Mouse (Mus musculus) gastrocnemius, postnatal 10 days (tissue): ENCODE measurements around the gene Nfe2l2. TPM values are rescaled to one million over a fixed set of nuclear protein-coding genes. Genes with fewer than 3 reads are reported as not detected.
"Not testable (repeated sequence)": the region's sequence is repeated elsewhere in the genome, so short reads cannot be mapped to it uniquely, and the experiment has no call there.

Source experiments
- DNase-seq: peaks from one replicate; pipeline ENCODE4 v3.0.0; 2021; ENCODE audit warnings: mixed read lengths
- total RNA-seq, 2 experiments: library from RNA; stranded (reverse); gene quantifications; 2 replicates each; pipeline ENCODE4 v1.2.3; 2021

The Nfe2l2 gene
- total RNA-seq, 2 experiments from 2014 or later, result 28.4 to 33.3 TPM

- DNase-seq, result no peak
These were observed 10.3 kb upstream of the Nfe2l2 start for GRCm38 (mm10) chr2:75714766-75715165.

GRCm38 (mm10) chr2:75713083-75713482 is 8.6 kb upstream of the Nfe2l2 start:
- no peak for DNase-seq

GRCm38 (mm10) chr2:75707420-75707819 is 3.0 kb upstream of the Nfe2l2 start:
- DNase-seq, result no peak

- no peak for DNase-seq
These were observed 2.0 kb upstream of the Nfe2l2 start for GRCm38 (mm10) chr2:75706435-75706834.

- peak; percentile 53 for DNase-seq
These were observed 816 bp upstream of the Nfe2l2 start for GRCm38 (mm10) chr2:75705162-75705752.

GRCm38 (mm10) chr2:75703375-75704181 is 863 bp downstream of the Nfe2l2 start:
- DNase-seq, result peak; percentile 82

- DNase-seq, result no peak
These were observed 1.9 kb downstream of the Nfe2l2 start for GRCm38 (mm10) chr2:75702588-75702976.

- DNase-seq, result no peak
These were observed 2.4 kb downstream of the Nfe2l2 start for GRCm38 (mm10) chr2:75701822-75702587.

GRCm38 (mm10) chr2:75701207-75701606 is 3.2 kb downstream of the Nfe2l2 start:
- no peak for DNase-seq

GRCm38 (mm10) chr2:75700543-75700942 is 3.9 kb downstream of the Nfe2l2 start:
- DNase-seq, result no peak

GRCm38 (mm10) chr2:75698874-75699273 is 5.6 kb downstream of the Nfe2l2 start:
- DNase-seq, result peak; percentile 2

GRCm38 (mm10) chr2:75698007-75698406 is 6.4 kb downstream of the Nfe2l2 start:
- DNase-seq, result peak; percentile 4

GRCm38 (mm10) chr2:75697222-75697621 is 7.2 kb downstream of the Nfe2l2 start:
- DNase-seq, result no peak

GRCm38 (mm10) chr2:75696371-75696770 is 8.1 kb downstream of the Nfe2l2 start:
- peak; percentile 9 for DNase-seq

- DNase-seq, result no peak
These were observed 8.6 kb downstream of the Nfe2l2 start for GRCm38 (mm10) chr2:75695676-75696350.

- DNase-seq, result not testable (repeated sequence)
These were observed 9.5 kb downstream of the Nfe2l2 start for GRCm38 (mm10) chr2:75694926-75695325.

GRCm38 (mm10) chr2:75692369-75692768 is 12.1 kb downstream of the Nfe2l2 start:
- DNase-seq, result no peak

- peak; percentile 3 for DNase-seq
These were observed 13.1 kb downstream of the Nfe2l2 start for GRCm38 (mm10) chr2:75691316-75691715.

- no peak for DNase-seq
These were observed 13.8 kb downstream of the Nfe2l2 start for GRCm38 (mm10) chr2:75690656-75691055.

- no peak for DNase-seq
These were observed 14.8 kb downstream of the Nfe2l2 start for GRCm38 (mm10) chr2:75689482-75690158.

GRCm38 (mm10) chr2:75688901-75689300 is 15.5 kb downstream of the Nfe2l2 start:
- DNase-seq, result no peak
